Mouse (Mus musculus) liver, adult 2 months (tissue): Measurements from ENCODE around the gene Mapk10. TPM values are rescaled to one million over a fixed set of nuclear protein-coding genes. Genes with fewer than 3 reads are reported as not detected.

Experiments used
- DNase-seq: peaks from one replicate; pipeline ENCODE4 v3.0.0-alpha.2; 2011; ENCODE audit warnings: low read depth, low spot score; ENCODE audit errors: extremely low read depth
- H3K27ac ChIP-seq: fragments of 200-500 bp; replicated peaks from 2 replicates; pipeline ENCODE4 v1.5.1; 2012; ENCODE audit warnings: low read depth, mild to moderate bottlenecking, control low read depth, inconsistent platforms, low read length; ENCODE audit not compliant: insufficient read depth
- H3K27me3 ChIP-seq: fragments of 200-500 bp; 2 replicates; pipeline ENCODE4 v1.6.1; 2012; ENCODE audit warnings: mild to moderate bottlenecking, moderate library complexity, low read length, inconsistent platforms; ENCODE audit not compliant: control insufficient read depth, insufficient read depth
- H3K36me3 ChIP-seq: fragments of 200-500 bp; 2 replicates; pipeline ENCODE4 v1.6.1; 2012; ENCODE audit warnings: low read length, inconsistent platforms; ENCODE audit not compliant: control insufficient read depth, insufficient read depth
- H3K4me1 ChIP-seq: fragments of 200-500 bp; 2 replicates; pipeline ENCODE4 v1.6.1; 2011; ENCODE audit warnings: low read length; ENCODE audit not compliant: control insufficient read depth, insufficient read depth
- H3K4me3 ChIP-seq: fragments of 200-500 bp; 2 replicates; pipeline ENCODE4 v1.5.1; 2011; ENCODE audit warnings: low read depth, mild to moderate bottlenecking, control low read depth, low read length, moderate library complexity; ENCODE audit not compliant: insufficient read depth
- H3K79me2 ChIP-seq: fragments of 200-500 bp; 2 replicates; pipeline ENCODE4 v1.6.1; 2012; ENCODE audit warnings: inconsistent platforms, mild to moderate bottlenecking, low read length, moderate library complexity; ENCODE audit not compliant: control insufficient read depth, insufficient read depth
- H3K9ac ChIP-seq: fragments of 200-500 bp; 2 replicates; pipeline ENCODE4 v1.6.1; 2012; ENCODE audit warnings: low read depth, mild to moderate bottlenecking, control low read depth, inconsistent platforms, low read length
- CTCF ChIP-seq: fragments of 200-500 bp; IDR thresholded peaks from 2 replicates; pipeline ENCODE4 v1.5.1; 2011; ENCODE audit warnings: low read depth, low read length, control low read depth
- POLR2A ChIP-seq: fragments of 200-500 bp; IDR thresholded peaks from 2 replicates; pipeline ENCODE4 v1.6.1; 2011; ENCODE audit warnings: low read length, control low read depth; ENCODE audit not compliant: insufficient read depth; ENCODE audit errors: extremely low read depth
- whole genome bisulfite sequencing: fragments of 180-500 bp; shearing (Covaris S2); methylation state at CpG from one replicate; pipeline ENCODE4 v1.1.7; 2018; 5-methylcytosine and 5-hydroxymethylcytosine counted together
- polyA plus RNA-seq: library from polyadenylated mRNA; depleted of rRNA; stranded (reverse); fragments of >200 nt; gene quantifications from 2 replicates; pipeline ENCODE4 v1.2.3, GENCODE M21; 2012
- total RNA-seq: library from RNA; depleted of rRNA; stranded (reverse); fragments of >200 nt; gene quantifications from 2 replicates; pipeline ENCODE4 v1.2.3, GENCODE M21; 2014

Mapk10 gene
- total and polyA plus RNA-seq, 2 experiments: not detected

- Histone ChIP-seq H3K4me3 (no peak overlapping the region), H3K79me2 (no peaks in the 10 kb centered on the region), H3K4me1 (no peaks in the 10 kb centered on the region), H3K36me3 (no peaks in the 10 kb centered on the region), H3K27me3 (no peaks in the 10 kb centered on the region), H3K9ac (no peak overlapping the region), H3K27ac (no peak overlapping the region)
- WGBS: 75% methylated on average over 9 of the region's 9 CpGs
- TF ChIP-seq POLR2A (no peak), CTCF (no peak)
- no peak for DNase-seq
Observed at GRCm38 (mm10) chr5:103133626-103134025, 77.5 kb downstream of the Mapk10 start.

- TF ChIP-seq POLR2A (no peak), CTCF (peak; percentile 4; the same call in 1 of the 2 replicates)
- no peaks in the 10 kb centered on the region for H3K27me3 ChIP-seq
- 71% methylated on average over 6 of the region's 6 CpGs for WGBS
- no peak overlapping the region for H3K4me3 ChIP-seq
- peak; percentile 1 for DNase-seq
- no peak overlapping the region for H3K9ac ChIP-seq
- no peaks in the 10 kb centered on the region for H3K36me3 ChIP-seq
- no peaks in the 10 kb centered on the region for H3K79me2 ChIP-seq
- H3K27ac ChIP-seq: no peak overlapping the region
- H3K4me1 ChIP-seq: no peaks in the 10 kb centered on the region
Observed at GRCm38 (mm10) chr5:103132814-103133213, 78.3 kb downstream of the Mapk10 start.

- DNase-seq: no peak
- TF ChIP-seq POLR2A: no peak
- TF ChIP-seq CTCF: no peak
- Histone ChIP-seq H3K9ac (no peak overlapping the region), H3K36me3 (no peaks in the 10 kb centered on the region), H3K4me3 (no peak overlapping the region), H3K27me3 (no peaks in the 10 kb centered on the region), H3K27ac (no peak overlapping the region), H3K4me1 (no peaks in the 10 kb centered on the region), H3K79me2 (no peaks in the 10 kb centered on the region)
- 54% methylated on average over 3 of the region's 3 CpGs for WGBS
Observed at GRCm38 (mm10) chr5:103119618-103120017, 91.5 kb downstream of the Mapk10 start.

GRCm38 (mm10) chr5:103115571-103115970 lies 95.6 kb downstream of the Mapk10 start:
- H3K4me1 ChIP-seq: no peaks in the 10 kb centered on the region
- H3K9ac ChIP-seq: no peak overlapping the region
- H3K79me2 ChIP-seq: no peaks in the 10 kb centered on the region
- DNase-seq: no peak
- no peaks in the 10 kb centered on the region for H3K27me3 ChIP-seq
- H3K36me3 ChIP-seq: no peaks in the 10 kb centered on the region
- no peak for TF ChIP-seq CTCF
- TF ChIP-seq POLR2A: no peak
- 87% methylated on average over 7 of the region's 7 CpGs for WGBS
- no peak overlapping the region for H3K27ac ChIP-seq
- no peak overlapping the region for H3K4me3 ChIP-seq

GRCm38 (mm10) chr5:103112471-103112870 lies 98.7 kb downstream of the Mapk10 start:
- no peaks in the 10 kb centered on the region for H3K27me3 ChIP-seq
- no peak overlapping the region for H3K27ac ChIP-seq
- no peak overlapping the region for H3K4me3 ChIP-seq
- no peaks in the 10 kb centered on the region for H3K36me3 ChIP-seq
- WGBS: 90% methylated on average over 7 of the region's 7 CpGs
- no peak for DNase-seq
- no peaks in the 10 kb centered on the region for H3K4me1 ChIP-seq
- no peak overlapping the region for H3K9ac ChIP-seq
- H3K79me2 ChIP-seq: no peaks in the 10 kb centered on the region
- TF ChIP-seq POLR2A (no peak), CTCF (no peak)

- Histone ChIP-seq H3K36me3 (no peaks in the 10 kb centered on the region), H3K9ac (no peak overlapping the region), H3K4me1 (no peaks in the 10 kb centered on the region), H3K79me2 (no peaks in the 10 kb centered on the region), H3K27ac (no peak overlapping the region), H3K4me3 (no peak overlapping the region), H3K27me3 (no peaks in the 10 kb centered on the region)
- no peak for TF ChIP-seq POLR2A
- TF ChIP-seq CTCF: no peak
- DNase-seq: no peak
- WGBS: 61% methylated on average over 1 of the region's 1 CpGs
Observed at GRCm38 (mm10) chr5:103109409-103109808, 101.7 kb downstream of the Mapk10 start.
